Mouse (Mus musculus) liver, embryonic 11.5 days (tissue): ENCODE measurements around the gene Vmn2r56. TPM values are rescaled to one million over a fixed set of nuclear protein-coding genes. Genes with fewer than 3 reads are reported as not detected.
"Not testable (repeated sequence)": the region's sequence is repeated elsewhere in the genome, so short reads cannot be mapped to it uniquely, and the experiment has no call there.

Experiments
- ATAC-seq: fragments of 200-750 bp; cut with Nextera tagmentation; replicated peaks from 2 replicates; pipeline ENCODE4 v1.8.0; 2017; ENCODE audit warnings: moderate number of reproducible peaks, mild to moderate bottlenecking, moderate TSS enrichment, moderate library complexity; ENCODE audit not compliant: low FRiP score
- DNase-seq: peaks from one replicate; pipeline ENCODE4 v3.0.0-alpha.2; 2017; ENCODE audit warnings: low spot score
- H3K27ac ChIP-seq: fragments of 300-500 bp; sonication (generic); 2 replicates; pipeline ENCODE4 v1.5.1; 2014; ENCODE audit warnings: mild to moderate bottlenecking, low read depth, low read length, control low read depth
- H3K27me3 ChIP-seq: fragments of 300-500 bp; sonication (generic); replicated peaks from 2 replicates; pipeline ENCODE4 v1.6.1; 2014; ENCODE audit warnings: low read length, mixed read lengths; ENCODE audit not compliant: control insufficient read depth, insufficient read depth
- H3K36me3 ChIP-seq: fragments of 300-500 bp; sonication (generic); 2 replicates; pipeline ENCODE4 v1.6.1; 2014; ENCODE audit warnings: mild to moderate bottlenecking, low read length, moderate library complexity, mixed read lengths; ENCODE audit not compliant: control insufficient read depth, insufficient read depth
- H3K4me1 ChIP-seq: fragments of 300-500 bp; sonication (generic); replicated peaks from 2 replicates; pipeline ENCODE4 v1.6.1; 2014; ENCODE audit warnings: low read length, mixed read lengths; ENCODE audit not compliant: control insufficient read depth, insufficient read depth
- H3K4me2 ChIP-seq: fragments of 300-500 bp; sonication (generic); 2 replicates; pipeline ENCODE4 v1.6.1; 2014; ENCODE audit warnings: mild to moderate bottlenecking, control low read depth, moderate library complexity
- H3K4me3 ChIP-seq: fragments of 300-500 bp; sonication (generic); 2 replicates; pipeline ENCODE4 v1.5.1; 2014; ENCODE audit warnings: low read depth, low read length, control low read depth
- H3K9ac ChIP-seq: fragments of 300-500 bp; sonication (generic); 2 replicates; pipeline ENCODE4 v1.6.1; 2014; ENCODE audit warnings: low read depth, low read length, control low read depth
- H3K9me3 ChIP-seq: fragments of 300-500 bp; sonication (generic); 2 replicates; pipeline ENCODE4 v1.6.1; 2016; ENCODE audit warnings: low read length, inconsistent platforms, mixed read lengths; ENCODE audit not compliant: control insufficient read depth
- WGBS: fragments of 180-500 bp; shearing (Covaris S2); extraction: QIAGEN DNeasy Blood & Tissue Kit; methylation state at CpG from one replicate; pipeline ENCODE4 v1.1.7; 2014; 5-methylcytosine and 5-hydroxymethylcytosine counted together
- polyA plus RNA-seq: library from polyadenylated mRNA; unstranded; fragments of >200 nt; fragmentation: Nextera tagmentation; extraction: Ambion mirVana; gene quantifications from 2 replicates; pipeline ENCODE4 v1.2.1, GENCODE M21; 2014

The Vmn2r56 gene
- polyA plus RNA-seq, 1 experiment from 2014 or later, result not detected

- not testable (repeated sequence) for ATAC-seq, H3K27ac ChIP-seq, H3K36me3 ChIP-seq, H3K27me3 ChIP-seq, H3K4me2 ChIP-seq, H3K9ac ChIP-seq, H3K9me3 ChIP-seq, H3K4me3 ChIP-seq, DNase-seq, H3K4me1 ChIP-seq
- 73% methylated on average over 3 of the region's 4 CpGs for WGBS
Observed at GRCm38 (mm10) chr7:12640219-12640618, 94.6 kb downstream of the Vmn2r56 start, which contains the start of gene Vmn2r54. Gene Vmn2r54, minus strand, starts transcription at chr7:12640319.

Other genes starting within 250 kb of the Vmn2r56 start
- gene 2900092C05Rik, start 222.5 kb downstream of the Vmn2r56 start, polyA plus RNA-seq, result not detected in 2 replicates
- not detected in 2 replicates for gene Vmn2r53, start 126.2 kb downstream of the Vmn2r56 start, polyA plus RNA-seq
- gene Vmn2r54, start 94.7 kb downstream of the Vmn2r56 start, polyA plus RNA-seq, result not detected in 2 replicates
- gene Vmn2r55, start 50.0 kb downstream of the Vmn2r56 start, polyA plus RNA-seq, result not detected in 2 replicates
- gene Zscan18, start 68.6 kb upstream of the Vmn2r56 start, polyA plus RNA-seq, result 4.4 and 5.1 TPM in 2 replicates
- 7.9 and 9.8 TPM in 2 replicates for gene Zfp329, start 83.9 kb upstream of the Vmn2r56 start, polyA plus RNA-seq
- 27.5 and 27.9 TPM in 2 replicates for gene Zfp110, start 99.8 kb upstream of the Vmn2r56 start, polyA plus RNA-seq
- gene Zfp128, start 146.2 kb upstream of the Vmn2r56 start, polyA plus RNA-seq, result 2.2 and 2.4 TPM in 2 replicates
- 14.4 and 16.4 TPM in 2 replicates for gene Zscan22, start 162.8 kb upstream of the Vmn2r56 start, polyA plus RNA-seq
- 1,276 and 1,341 TPM in 2 replicates for gene Rps5, start 187.3 kb upstream of the Vmn2r56 start, polyA plus RNA-seq
- gene Rnf225, start 192.4 kb upstream of the Vmn2r56 start, polyA plus RNA-seq, result 0.38 and 0.81 TPM in 2 replicates
- gene Zfp324, start 230.8 kb upstream of the Vmn2r56 start, polyA plus RNA-seq, result 6.6 and 7.7 TPM in 2 replicates
- 6.9 and 7.0 TPM in 2 replicates for gene Zfp446, start 242.8 kb upstream of the Vmn2r56 start, polyA plus RNA-seq